Mouse (Mus musculus) forebrain, postnatal 0 days (tissue): ENCODE results near the gene Parp14. TPM values are rescaled to one million over a fixed set of nuclear protein-coding genes. Genes with fewer than 3 reads are reported as not detected.

Experiments
- ATAC-seq: fragments of 200-750 bp; cut with Nextera tagmentation; 2 replicates; pipeline ENCODE4 v1.8.0; 2017; ENCODE audit warnings: mild to moderate bottlenecking, moderate library complexity
- DNase-seq: peaks from one replicate; pipeline ENCODE4 v3.0.0-alpha.2; 2015
- H3K27ac ChIP-seq: fragments of 300-500 bp; sonication (generic); 2 replicates; pipeline ENCODE4 v1.5.1; 2014; ENCODE audit warnings: low read depth, mild to moderate bottlenecking, antibody characterized with exemption, low read length, moderate library complexity, mixed read lengths
- H3K27me3 ChIP-seq: fragments of 300-500 bp; sonication (generic); 2 replicates; pipeline ENCODE4 v1.6.1; 2014; ENCODE audit warnings: mild to moderate bottlenecking, low read length, mixed read lengths; ENCODE audit not compliant: insufficient read depth
- H3K36me3 ChIP-seq: fragments of 300-500 bp; sonication (generic); 2 replicates; pipeline ENCODE4 v1.6.1; 2014; ENCODE audit warnings: mild to moderate bottlenecking, moderate library complexity; ENCODE audit not compliant: insufficient read depth
- H3K4me1 ChIP-seq: fragments of 300-500 bp; sonication (generic); 2 replicates; pipeline ENCODE4 v1.6.1; 2014; ENCODE audit warnings: antibody characterized with exemption; ENCODE audit not compliant: insufficient read depth
- H3K4me2 ChIP-seq: fragments of 300-500 bp; sonication (generic); 2 replicates; pipeline ENCODE4 v1.6.1; 2014; ENCODE audit warnings: low read depth, mild to moderate bottlenecking, moderate library complexity
- H3K4me3 ChIP-seq: fragments of 300-500 bp; sonication (generic); 2 replicates; pipeline ENCODE4 v1.5.1; 2014; ENCODE audit warnings: low read depth, low read length, mixed read lengths
- H3K9ac ChIP-seq: fragments of 300-500 bp; sonication (generic); 2 replicates; pipeline ENCODE4 v1.6.1; 2014; ENCODE audit warnings: mild to moderate bottlenecking
- H3K9me3 ChIP-seq: fragments of 300-500 bp; sonication (generic); 2 replicates; pipeline ENCODE4 v1.6.1; 2016; ENCODE audit warnings: low read length
- CTCF ChIP-seq: sonication (generic); IDR thresholded peaks from 2 replicates; pipeline ENCODE4 v1.5.1; 2016; ENCODE audit warnings: antibody characterized with exemption, control low read depth, low read depth
- WGBS: fragments of 180-500 bp; shearing (Covaris S2); extraction: QIAGEN DNeasy Blood & Tissue Kit; methylation state at CpG from one replicate; pipeline ENCODE4 v1.1.7; 2014; 5-methylcytosine and 5-hydroxymethylcytosine counted together
- polyA plus RNA-seq: library from polyadenylated mRNA; unstranded; fragments of >200 nt; fragmentation: Nextera tagmentation; extraction: Ambion mirVana; gene quantifications from 2 replicates; pipeline ENCODE4 v1.2.1, GENCODE M21; 2015
- total RNA-seq: library from RNA; depleted of rRNA; stranded (reverse); fragments of >200 nt; gene quantifications from 2 replicates; pipeline ENCODE4 v1.2.3, GENCODE M21; 2014

The Parp14 gene
- total and polyA plus RNA-seq, 2 experiments from 2014 or later, result 0.33 to 0.95 TPM

DNA sequence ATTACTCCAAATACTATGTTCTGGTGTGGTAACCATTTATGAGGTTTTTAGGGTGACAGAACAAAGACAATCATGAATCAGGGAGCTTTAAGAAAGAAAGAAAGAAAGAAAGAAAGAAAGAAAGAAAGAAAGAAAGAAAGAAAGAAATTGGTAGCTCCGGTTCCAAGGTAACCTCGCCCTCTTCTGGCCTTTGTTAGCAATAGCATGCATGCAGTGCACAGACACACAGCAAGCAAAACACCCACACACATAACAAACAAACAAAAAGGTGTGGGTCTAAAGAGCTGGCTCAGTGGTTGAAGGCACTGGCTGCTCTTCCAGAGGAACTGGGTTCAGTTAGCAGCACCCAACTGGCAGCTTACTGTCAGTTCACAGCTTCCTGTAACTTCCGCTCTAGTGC lies 19.3 kb upstream of the Parp14 start:
- ATAC-seq (no peak), DNase-seq (no peak)
- no peaks in the 10 kb centered on the region for H3K36me3 ChIP-seq
- H3K9me3 ChIP-seq, result no peaks in the 10 kb centered on the region
- 72% methylated on average over 3 of the region's 3 CpGs for WGBS
- no peak overlapping the region for H3K9ac ChIP-seq
- H3K4me2 ChIP-seq, result no peak overlapping the region
- H3K27me3 ChIP-seq, result no peaks in the 10 kb centered on the region
- peak; percentile 60 for TF ChIP-seq CTCF
- no peak overlapping the region for H3K27ac ChIP-seq
- no peaks in the 10 kb centered on the region for H3K4me1 ChIP-seq
- H3K4me3 ChIP-seq, result no peak overlapping the region

DNA sequence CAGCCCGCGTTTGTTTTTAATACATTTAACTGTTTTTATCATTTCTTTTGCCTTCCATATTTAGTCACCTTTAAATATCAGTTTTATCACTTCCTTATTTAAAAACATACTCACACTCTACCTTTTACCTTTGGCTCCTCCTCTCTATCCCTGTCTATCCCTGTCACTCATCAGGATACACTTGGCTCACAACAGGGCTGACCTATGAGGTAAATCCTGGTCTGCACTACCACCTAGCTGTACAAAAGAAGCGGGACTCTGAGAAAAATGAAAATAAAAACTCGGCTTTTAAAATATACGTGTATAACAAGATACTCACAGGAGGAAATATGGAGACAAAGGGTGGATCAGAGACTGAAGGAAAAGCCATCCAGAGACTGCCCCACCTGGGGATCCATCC lies 17.6 kb upstream of the Parp14 start:
- Histone ChIP-seq H3K27ac (no peak overlapping the region), H3K27me3 (no peaks in the 10 kb centered on the region), H3K36me3 (no peaks in the 10 kb centered on the region), H3K4me2 (no peak overlapping the region), H3K9ac (no peak overlapping the region), H3K9me3 (no peaks in the 10 kb centered on the region), H3K4me1 (no peaks in the 10 kb centered on the region), H3K4me3 (no peak overlapping the region)
- 87% methylated on average over 5 of the region's 5 CpGs for WGBS
- ATAC-seq (no peak), DNase-seq (no peak)
- TF ChIP-seq CTCF, result no peak

DNA sequence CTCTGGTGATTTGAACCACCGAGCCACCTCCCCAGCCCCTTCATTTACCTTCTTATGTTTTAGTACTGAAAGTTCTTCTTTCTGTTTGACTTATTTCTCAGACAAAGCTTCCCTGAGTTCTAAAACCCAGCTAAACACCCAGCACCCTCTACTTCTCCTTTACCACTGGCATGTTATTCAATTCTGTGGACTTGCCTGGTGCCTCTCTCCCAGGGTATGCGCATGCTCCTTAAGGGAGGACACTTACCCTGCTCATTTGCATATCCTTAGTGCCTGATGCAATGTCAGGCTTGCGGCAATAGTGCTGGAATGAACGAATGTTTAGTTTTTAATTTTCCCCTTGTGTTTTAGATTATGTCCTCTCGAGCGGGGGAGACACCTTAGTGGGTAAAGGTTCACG lies 16.8 kb upstream of the Parp14 start:
- no peak for TF ChIP-seq CTCF
- Histone ChIP-seq H3K4me1 (no peaks in the 10 kb centered on the region), H3K9ac (no peak overlapping the region), H3K4me3 (no peak overlapping the region), H3K27ac (no peak overlapping the region), H3K4me2 (no peak overlapping the region), H3K27me3 (no peaks in the 10 kb centered on the region), H3K9me3 (no peaks in the 10 kb centered on the region), H3K36me3 (no peaks in the 10 kb centered on the region)
- 79% methylated on average over 7 of the region's 7 CpGs for WGBS
- no peak for ATAC-seq
- no peak for DNase-seq

DNA sequence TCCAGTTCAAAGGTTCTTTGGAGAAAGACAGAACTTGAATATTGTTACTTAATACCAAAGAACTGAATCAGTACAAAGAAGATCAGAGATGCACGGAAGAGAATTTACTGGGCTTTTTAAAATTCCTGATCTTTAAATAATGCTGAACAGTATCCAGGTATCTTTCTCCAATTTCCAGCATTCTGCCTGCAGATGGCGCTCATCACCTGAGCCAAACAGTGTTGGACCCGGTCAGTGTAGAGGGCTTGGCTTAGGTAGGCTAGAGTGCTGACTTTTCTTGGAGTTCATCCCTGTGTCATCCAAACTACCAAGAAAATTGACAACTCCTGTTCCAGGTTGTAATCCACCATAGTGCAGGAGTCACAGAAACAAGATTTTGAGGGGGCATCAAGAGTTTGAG lies 3.1 kb upstream of the Parp14 start:
- ATAC-seq (no peak), DNase-seq (no peak)
- Histone ChIP-seq H3K27me3 (peaks cover 10% of the 10 kb centered on the region), H3K4me3 (no peak overlapping the region), H3K36me3 (no peaks in the 10 kb centered on the region), H3K4me2 (no peak overlapping the region), H3K9ac (no peak overlapping the region), H3K27ac (no peak overlapping the region), H3K9me3 (no peaks in the 10 kb centered on the region), H3K4me1 (no peaks in the 10 kb centered on the region; the same call in 1 of the 2 replicates)
- 29% methylated on average over 3 of the region's 3 CpGs for WGBS
- TF ChIP-seq CTCF, result peak; percentile 40

DNA sequence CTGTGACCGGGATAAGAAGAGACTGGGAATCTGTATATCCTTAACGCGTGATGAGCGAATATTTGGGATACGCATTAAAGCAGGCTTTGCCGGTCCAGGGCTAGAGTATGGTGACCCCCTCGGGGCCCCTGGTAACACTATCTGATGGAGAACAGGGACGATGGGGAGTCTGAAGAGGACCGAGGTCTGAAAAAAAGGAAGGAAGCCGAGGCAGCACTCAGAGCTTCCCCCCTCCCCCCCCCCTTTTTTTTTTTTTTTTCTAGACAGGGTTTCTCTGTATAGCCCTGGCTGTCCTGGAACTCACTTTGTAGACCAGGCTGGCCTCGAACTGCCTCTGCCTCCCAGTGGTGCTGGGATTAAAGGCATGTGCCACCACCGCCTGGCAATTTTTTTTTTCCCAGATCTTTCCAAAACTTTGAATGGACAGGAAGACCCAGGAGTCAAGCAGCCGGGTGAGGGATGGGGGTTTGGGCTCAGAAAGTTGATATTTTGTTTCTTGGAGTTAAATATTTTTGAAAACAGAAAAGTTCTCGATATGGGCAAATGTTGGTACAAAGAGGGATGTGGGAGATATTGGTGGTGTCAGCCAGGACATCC lies 1.2 kb upstream of the Parp14 start:
- Histone ChIP-seq H3K36me3 (no peaks in the 10 kb centered on the region), H3K4me1 (no peaks in the 10 kb centered on the region; the same call in 1 of the 2 replicates), H3K4me2 (no peak overlapping the region), H3K4me3 (no peak overlapping the region), H3K27me3 (peaks cover 10% of the 10 kb centered on the region), H3K27ac (no peak overlapping the region), H3K9me3 (no peaks in the 10 kb centered on the region), H3K9ac (no peak overlapping the region)
- ATAC-seq (no peak), DNase-seq (no peak)
- WGBS, result 39% methylated on average over 14 of the region's 14 CpGs
- no peak for TF ChIP-seq CTCF

DNA sequence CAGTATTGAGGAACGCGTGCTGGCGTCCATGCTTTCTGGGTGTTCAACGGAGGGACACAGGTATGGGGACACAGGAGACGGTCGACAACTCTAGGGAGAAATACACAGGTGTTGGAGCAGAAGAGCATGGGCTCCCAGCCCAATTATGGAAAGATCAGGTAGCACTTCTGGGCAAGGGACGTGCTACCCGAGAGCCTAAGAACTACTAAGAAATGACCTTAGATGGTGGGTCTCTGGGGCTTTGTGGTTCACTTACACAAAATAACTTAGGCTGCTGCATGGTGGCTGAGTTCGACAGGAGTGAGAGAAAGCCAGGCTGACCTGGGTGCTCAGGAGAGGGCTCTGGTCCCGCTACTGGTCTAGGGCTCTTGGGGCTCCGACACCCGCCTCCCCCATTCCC lies 554 bp upstream of the Parp14 start:
- H3K27me3 ChIP-seq, result peaks cover 10% of the 10 kb centered on the region
- H3K9ac ChIP-seq, result peak overlapping the region; percentile 14; the same call in 1 of the 2 replicates
- H3K4me2 ChIP-seq, result peak overlapping the region; percentile 99
- H3K27ac ChIP-seq, result no peak overlapping the region
- H3K4me1 ChIP-seq, result no peaks in the 10 kb centered on the region; the same call in 1 of the 2 replicates
- H3K4me3 ChIP-seq, result no peak overlapping the region
- no peaks in the 10 kb centered on the region for H3K9me3 ChIP-seq
- ATAC-seq (no peak), DNase-seq (no peak)
- no peak for TF ChIP-seq CTCF
- WGBS, result 22% methylated on average over 12 of the region's 12 CpGs
- no peaks in the 10 kb centered on the region for H3K36me3 ChIP-seq

DNA sequence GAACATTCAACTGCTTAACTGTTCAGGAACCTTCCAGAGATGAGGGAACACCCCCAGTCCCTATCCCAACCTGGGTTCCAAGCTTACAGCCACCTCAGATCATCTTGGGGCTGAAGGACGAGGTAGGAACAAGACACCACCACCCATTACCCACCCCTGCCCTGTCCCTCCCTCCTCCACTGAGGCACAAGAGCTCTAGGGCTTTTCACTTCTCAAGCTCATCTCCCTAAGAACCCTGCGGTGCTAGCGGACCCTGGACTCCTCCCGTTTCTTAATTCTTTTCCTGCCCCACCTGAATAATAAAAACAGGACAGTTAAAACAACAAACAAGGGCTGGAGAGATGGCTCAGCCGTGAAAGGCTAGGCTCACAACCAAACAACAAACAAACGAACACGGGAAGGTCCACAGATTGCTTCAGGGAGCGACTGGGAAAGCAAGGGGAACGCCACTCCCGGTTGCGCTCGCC lies 730 bp downstream of the Parp14 start:
- no peaks in the 10 kb centered on the region for H3K36me3 ChIP-seq
- peaks cover 10% of the 10 kb centered on the region for H3K27me3 ChIP-seq
- peak overlapping the region; percentile 53 for H3K4me3 ChIP-seq
- H3K9me3 ChIP-seq, result no peaks in the 10 kb centered on the region
- H3K4me1 ChIP-seq, result no peaks in the 10 kb centered on the region; the same call in 1 of the 2 replicates
- no peak for TF ChIP-seq CTCF
- no peak overlapping the region for H3K27ac ChIP-seq
- ATAC-seq (no peak), DNase-seq (no peak)
- H3K4me2 ChIP-seq, result peak overlapping the region; percentile 99
- peak overlapping the region; percentile 58 for H3K9ac ChIP-seq
- 4% methylated on average over 12 of the region's 12 CpGs for WGBS
